Mouse (Mus musculus) small intestine, adult 2 months (tissue): Measurements from ENCODE around the gene Vgll4. TPM values are rescaled to one million over a fixed set of nuclear protein-coding genes. Genes with fewer than 3 reads are reported as not detected.

Experiments used
- H3K27ac ChIP-seq: fragments of 200-500 bp; 2 replicates; pipeline ENCODE4 v1.5.1; 2012; ENCODE audit warnings: low read depth, low read length, control low read depth, inconsistent platforms; ENCODE audit not compliant: insufficient read depth
- H3K27me3 ChIP-seq: fragments of 200-500 bp; 2 replicates; pipeline ENCODE4 v1.6.1; 2012; ENCODE audit warnings: mild to moderate bottlenecking, moderate library complexity, low read length, inconsistent platforms; ENCODE audit not compliant: control insufficient read depth, insufficient read depth
- H3K36me3 ChIP-seq: fragments of 200-500 bp; 2 replicates; pipeline ENCODE4 v1.6.1; 2012; ENCODE audit warnings: mild to moderate bottlenecking, low read length, control low read depth, inconsistent platforms; ENCODE audit not compliant: control insufficient read depth, insufficient read depth
- H3K4me1 ChIP-seq: fragments of 200-500 bp; 2 replicates; pipeline ENCODE4 v1.6.1; 2012; ENCODE audit warnings: low read length, inconsistent platforms, mixed read lengths; ENCODE audit not compliant: control insufficient read depth, insufficient read depth, insufficient read length
- H3K4me3 ChIP-seq: fragments of 200-500 bp; 2 replicates; pipeline ENCODE4 v1.5.1; 2012; ENCODE audit warnings: low read depth, mild to moderate bottlenecking, control low read depth, inconsistent platforms, low read length, moderate library complexity
- CTCF ChIP-seq: fragments of 200-500 bp; IDR thresholded peaks from 2 replicates; pipeline ENCODE4 v1.5.1; 2012; ENCODE audit warnings: low read depth, mild to moderate bottlenecking, control low read depth, inconsistent platforms, low read length, moderate library complexity, mixed read lengths; ENCODE audit not compliant: insufficient replicate concordance, insufficient read length; ENCODE audit errors: extremely low read depth
- POLR2A ChIP-seq: fragments of 200-500 bp; IDR thresholded peaks from 2 replicates; pipeline ENCODE4 v1.6.1; 2012; ENCODE audit warnings: low read depth, mild to moderate bottlenecking, control low read depth, inconsistent platforms, low read length, moderate library complexity
- WGBS: fragments of 180-500 bp; shearing (Covaris S2); methylation state at CpG from one replicate; pipeline ENCODE4 v1.1.7; 2018; 5-methylcytosine and 5-hydroxymethylcytosine counted together
- polyA plus RNA-seq: library from polyadenylated mRNA; depleted of rRNA; stranded (reverse); fragments of >200 nt; gene quantifications from 2 replicates; pipeline ENCODE4 v1.2.3, GENCODE M21; 2012

Gene Vgll4
- polyA plus RNA-seq, 1 experiment = 48.1 TPM

DNA sequence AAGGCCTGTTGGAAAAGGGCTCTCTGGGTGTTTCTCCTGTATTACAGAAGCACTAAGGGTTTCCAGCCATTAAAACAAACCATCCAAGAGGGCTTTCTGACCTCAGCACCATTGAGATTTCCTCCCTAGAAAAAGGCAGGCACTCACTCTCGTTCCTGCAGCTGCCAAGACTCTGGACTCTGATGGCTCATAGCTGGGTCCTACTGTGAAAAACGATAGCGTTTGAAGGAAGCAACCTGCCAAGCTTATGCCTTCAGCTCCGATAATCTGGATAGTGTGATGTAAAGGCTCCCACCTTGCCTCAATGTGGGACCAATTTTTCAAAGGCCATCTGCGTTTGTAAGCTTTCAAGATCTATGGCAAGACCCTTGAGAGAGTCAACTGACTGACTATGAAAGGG, 24.3 kb upstream of the Vgll4 start:
- WGBS = 87% methylated on average over 5 of the region's 5 CpGs
- no peak overlapping the region for H3K27ac ChIP-seq
- H3K4me1 ChIP-seq = peaks cover 11% of the 10 kb centered on the region; the same call in 1 of the 2 replicates
- no peaks in the 10 kb centered on the region for H3K36me3 ChIP-seq
- no peaks in the 10 kb centered on the region for H3K27me3 ChIP-seq
- no peak for TF ChIP-seq POLR2A
- no peak for TF ChIP-seq CTCF
- H3K4me3 ChIP-seq = no peak overlapping the region

- H3K36me3 ChIP-seq = no peaks in the 10 kb centered on the region
- peaks cover 15% of the 10 kb centered on the region; the same call in 1 of the 2 replicates for H3K4me1 ChIP-seq
- H3K27ac ChIP-seq = no peak overlapping the region
- TF ChIP-seq POLR2A = no peak
- TF ChIP-seq CTCF = no peak
- no peaks in the 10 kb centered on the region for H3K27me3 ChIP-seq
- 55% methylated on average over 8 of the region's 8 CpGs for WGBS
- H3K4me3 ChIP-seq = no peak overlapping the region
Observed at GRCm38 (mm10) chr6:114993659-114994058, 23.9 kb upstream of the Vgll4 start.

DNA sequence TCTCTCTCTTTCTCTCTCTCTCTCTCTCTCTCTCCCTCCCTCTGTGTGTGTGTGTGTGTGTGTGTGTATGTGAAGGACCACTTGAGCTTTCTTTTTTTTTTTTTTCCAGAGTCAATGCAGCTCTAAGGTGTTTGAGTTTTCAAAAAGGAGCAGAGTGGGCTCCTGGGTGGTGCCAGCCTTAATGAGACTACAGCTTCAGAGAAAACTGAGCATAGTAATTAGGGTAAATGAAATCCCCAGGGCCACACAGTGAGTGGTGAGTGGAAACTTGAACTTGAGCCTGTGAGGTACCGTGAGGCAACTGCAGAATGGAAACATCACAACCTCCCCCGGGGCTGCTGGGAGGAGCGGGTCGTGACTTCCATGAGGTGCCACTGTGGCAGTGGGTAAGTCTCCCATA, 22.1 kb upstream of the Vgll4 start:
- Histone ChIP-seq H3K4me3 (no peak overlapping the region), H3K27me3 (no peaks in the 10 kb centered on the region), H3K4me1 (peaks cover 16% of the 10 kb centered on the region; the same call in 1 of the 2 replicates), H3K27ac (no peak overlapping the region), H3K36me3 (no peaks in the 10 kb centered on the region)
- TF ChIP-seq CTCF = no peak
- no peak for TF ChIP-seq POLR2A
- WGBS = 93% methylated on average over 4 of the region's 4 CpGs

DNA sequence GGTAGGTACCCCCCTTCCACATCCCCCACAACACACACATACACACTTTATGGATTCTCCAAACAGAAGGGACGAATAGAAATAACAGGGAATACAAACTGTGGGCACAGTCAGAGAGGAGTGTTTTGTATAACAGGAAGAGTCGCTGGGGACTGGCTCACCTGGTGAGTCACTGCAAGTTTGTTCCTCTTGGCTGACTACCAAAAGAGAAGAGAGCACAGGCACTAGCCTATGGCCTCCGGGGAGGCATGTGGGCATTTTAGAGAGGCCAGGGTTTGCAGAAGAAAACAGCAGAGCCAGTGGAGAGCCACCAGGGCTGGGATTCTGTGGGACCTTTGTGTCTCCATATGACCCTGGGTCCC, 18.8 kb upstream of the Vgll4 start:
- Histone ChIP-seq H3K27me3 (no peaks in the 10 kb centered on the region), H3K4me3 (no peak overlapping the region), H3K4me1 (peaks cover 12% of the 10 kb centered on the region; the same call in 1 of the 2 replicates), H3K27ac (peak overlapping the region; percentile 90), H3K36me3 (no peaks in the 10 kb centered on the region)
- WGBS = 17% methylated on average over 3 of the region's 3 CpGs
- TF ChIP-seq CTCF (no peak), POLR2A (no peak)

GRCm38 (mm10) chr6:114987966-114988618, 18.3 kb upstream of the Vgll4 start:
- 25% methylated on average over 7 of the region's 7 CpGs for WGBS
- TF ChIP-seq POLR2A (no peak), CTCF (no peak)
- Histone ChIP-seq H3K27ac (peak overlapping the region; percentile 90), H3K4me3 (no peak overlapping the region), H3K27me3 (no peaks in the 10 kb centered on the region), H3K36me3 (no peaks in the 10 kb centered on the region), H3K4me1 (peaks cover 12% of the 10 kb centered on the region; the same call in 1 of the 2 replicates)

DNA sequence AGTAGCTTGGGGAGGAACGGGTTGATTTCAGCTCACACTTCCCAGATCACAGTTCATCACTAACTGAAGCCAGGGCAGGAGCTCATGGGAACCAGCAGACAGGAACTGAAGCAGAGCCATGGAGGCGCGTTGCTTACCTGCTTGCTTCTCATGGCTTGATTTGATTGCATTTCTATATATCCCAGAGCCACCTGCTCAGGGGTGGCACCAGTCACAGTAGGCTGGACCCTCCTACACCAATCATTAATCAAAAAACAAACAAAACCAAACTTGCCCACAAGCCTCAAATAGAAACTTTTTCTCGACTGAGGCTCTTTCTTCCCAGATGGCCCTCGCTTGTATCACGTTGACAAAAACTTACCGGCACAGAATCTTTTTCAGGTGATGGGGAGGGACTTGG, 12.9 kb upstream of the Vgll4 start:
- Histone ChIP-seq H3K27me3 (no peaks in the 10 kb centered on the region), H3K4me1 (peaks cover 10% of the 10 kb centered on the region; the same call in 1 of the 2 replicates), H3K27ac (no peak overlapping the region), H3K4me3 (no peak overlapping the region), H3K36me3 (no peaks in the 10 kb centered on the region)
- 28% methylated on average over 7 of the region's 7 CpGs for WGBS
- no peak for TF ChIP-seq POLR2A
- TF ChIP-seq CTCF = no peak

- Histone ChIP-seq H3K4me3 (no peak overlapping the region), H3K36me3 (no peaks in the 10 kb centered on the region), H3K4me1 (peaks cover 8% of the 10 kb centered on the region; the same call in 1 of the 2 replicates), H3K27me3 (no peaks in the 10 kb centered on the region), H3K27ac (no peak overlapping the region)
- 84% methylated on average over 1 of the region's 1 CpGs for WGBS
- no peak for TF ChIP-seq CTCF
- TF ChIP-seq POLR2A = no peak
Observed at GRCm38 (mm10) chr6:114979715-114980114, 9.9 kb upstream of the Vgll4 start.
